Mouse (Mus musculus) limb, embryonic 11.5 days (tissue): ENCODE measurements around the gene Clns1a. TPM values are rescaled to one million over a fixed set of nuclear protein-coding genes. Genes with fewer than 3 reads are reported as not detected.

Source experiments
- ATAC-seq: fragments of 200-750 bp; cut with Nextera tagmentation; 2 replicates; pipeline ENCODE4 v1.8.0; 2017; ENCODE audit warnings: low read depth; ENCODE audit not compliant: insufficient number of reproducible peaks, low FRiP score, low TSS enrichment
- DNase-seq: peaks from one replicate; pipeline ENCODE4 v3.0.0-alpha.2; 2015; ENCODE audit warnings: low spot score
- H3K27ac ChIP-seq: fragments of 300-500 bp; sonication (generic); replicated peaks from 2 replicates; pipeline ENCODE4 v1.5.1; 2014; ENCODE audit warnings: low read depth, mild to moderate bottlenecking, low read length
- H3K27me3 ChIP-seq: fragments of 300-500 bp; sonication (generic); 2 replicates; pipeline ENCODE4 v1.6.1; 2014; ENCODE audit warnings: mild to moderate bottlenecking, low read length, mixed read lengths; ENCODE audit not compliant: control insufficient read depth, insufficient read depth
- H3K36me3 ChIP-seq: fragments of 300-500 bp; sonication (generic); 2 replicates; pipeline ENCODE4 v1.6.1; 2014; ENCODE audit warnings: mild to moderate bottlenecking, low read length, moderate library complexity, mixed read lengths; ENCODE audit not compliant: control insufficient read depth, insufficient read depth
- H3K4me1 ChIP-seq: fragments of 300-500 bp; sonication (generic); 2 replicates; pipeline ENCODE4 v1.6.1; 2014; ENCODE audit warnings: low read length, mixed read lengths; ENCODE audit not compliant: control insufficient read depth, insufficient read depth
- H3K4me2 ChIP-seq: fragments of 300-500 bp; sonication (generic); 2 replicates; pipeline ENCODE4 v1.6.1; 2014; ENCODE audit warnings: low read depth, mild to moderate bottlenecking, moderate library complexity; ENCODE audit not compliant: severe bottlenecking
- H3K4me3 ChIP-seq: fragments of 300-500 bp; sonication (generic); 2 replicates; pipeline ENCODE4 v1.5.1; 2014; ENCODE audit warnings: low read depth, low read length
- H3K9ac ChIP-seq: fragments of 300-500 bp; sonication (generic); 2 replicates; pipeline ENCODE4 v1.6.1; 2014; ENCODE audit warnings: mild to moderate bottlenecking, low read length
- H3K9me3 ChIP-seq: fragments of 300-500 bp; sonication (generic); 2 replicates; pipeline ENCODE4 v1.6.1; 2016; ENCODE audit warnings: low read length; ENCODE audit not compliant: control insufficient read depth
- WGBS: fragments of 180-500 bp; shearing (Covaris S2); extraction: QIAGEN DNeasy Blood & Tissue Kit; methylation state at CpG from one replicate; pipeline ENCODE4 v1.1.7; 2014; 5-methylcytosine and 5-hydroxymethylcytosine counted together
- polyA plus RNA-seq: library from polyadenylated mRNA; unstranded; fragments of >200 nt; fragmentation: Nextera tagmentation; extraction: Ambion mirVana; gene quantifications from 2 replicates; pipeline ENCODE4 v1.2.1, GENCODE M21; 2014

Gene Clns1a
- 282 and 286 TPM in 2 replicates for polyA plus RNA-seq

DNA sequence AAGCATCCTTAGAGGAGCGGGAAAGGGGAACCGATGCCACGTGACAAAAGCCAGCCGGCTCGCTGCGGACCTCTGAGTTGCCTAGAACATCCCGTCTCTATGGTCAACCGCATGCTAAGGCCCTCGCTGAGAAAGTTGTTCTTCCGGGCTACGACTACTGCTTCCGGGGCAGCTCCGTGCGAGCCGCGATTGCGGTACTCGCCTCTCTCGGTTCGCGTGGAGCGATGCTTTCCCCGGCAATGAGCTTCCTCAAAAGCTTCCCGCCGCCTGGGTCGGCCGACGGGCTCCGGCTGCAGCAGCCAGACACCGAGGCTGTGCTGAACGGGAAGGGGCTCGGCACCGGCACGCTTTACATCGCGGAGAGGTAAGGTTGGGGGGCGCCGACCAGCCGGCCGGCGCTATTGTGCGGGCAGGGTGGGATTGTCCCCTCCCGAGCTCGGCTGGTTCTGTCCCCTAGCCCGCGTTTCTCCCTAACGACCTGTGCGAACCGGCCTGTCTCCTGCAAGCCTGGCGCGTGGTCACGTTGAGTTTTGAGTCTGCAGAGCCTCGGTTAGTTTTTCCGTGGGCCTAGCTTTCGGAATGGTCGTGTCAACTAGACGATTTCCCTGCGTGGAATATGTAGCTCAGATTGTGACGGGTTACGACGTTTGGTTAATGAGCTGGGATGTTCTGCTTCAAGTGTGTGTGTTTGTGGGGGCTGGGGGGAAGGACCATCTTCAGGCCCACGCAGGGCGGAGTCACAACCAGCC lies at the start of gene Clns1a:
Clns1a (plus strand) TSS at position 129 of the 749 bp plus-strand sequence.
- ATAC-seq (peak; percentile 96), DNase-seq (peak; percentile 93)
- H3K36me3 ChIP-seq = no peaks in the 10 kb centered on the region; the same call in 1 of the 2 replicates
- peak within 1 kb of the TSS; percentile 67 for H3K4me3 ChIP-seq
- H3K4me2 ChIP-seq = peak within 1 kb of the TSS; percentile 42
- under 1% methylated on average over 63 of the region's 63 CpGs for WGBS
- H3K27ac ChIP-seq = 0 out of 2 replicates have a peak within 1 kb of the TSS, but pooled peaks have one; percentile 9
- peak within 1 kb of the TSS; percentile 68 for H3K9ac ChIP-seq
- H3K4me1 ChIP-seq = peaks cover 4% of the 10 kb centered on the region; the same call in 1 of the 2 replicates
- H3K27me3 ChIP-seq = no peaks in the 10 kb centered on the region
- no peaks in the 10 kb centered on the region for H3K9me3 ChIP-seq

DNA sequence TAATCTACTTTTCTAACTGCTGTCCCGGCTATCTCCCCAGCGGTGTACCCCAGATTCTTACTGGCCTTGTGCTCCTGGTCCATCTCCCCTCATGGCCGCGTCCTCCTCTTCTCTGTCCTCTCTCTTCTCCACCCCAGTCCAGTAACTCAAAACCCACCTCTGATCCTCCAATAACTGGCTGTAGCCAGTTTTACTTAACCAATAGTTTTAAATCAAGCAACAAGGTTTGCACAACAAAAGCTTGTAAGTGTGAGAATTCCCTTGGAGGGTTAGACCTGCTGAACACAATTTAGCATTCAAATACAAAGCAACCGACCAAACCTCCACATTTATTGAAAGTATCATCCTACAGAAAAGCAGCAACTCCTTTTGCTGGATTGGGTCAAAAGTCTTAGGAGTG lies 48.8 kb upstream of the Clns1a start:
- H3K4me2 ChIP-seq = no peak overlapping the region
- 93% methylated on average over 5 of the region's 5 CpGs for WGBS
- no peaks in the 10 kb centered on the region for H3K36me3 ChIP-seq
- H3K4me3 ChIP-seq = no peak overlapping the region
- DNase-seq (no peak), ATAC-seq (no peak)
- no peak overlapping the region for H3K9ac ChIP-seq
- no peaks in the 10 kb centered on the region for H3K9me3 ChIP-seq
- H3K4me1 ChIP-seq = no peaks in the 10 kb centered on the region
- no peak overlapping the region for H3K27ac ChIP-seq
- H3K27me3 ChIP-seq = no peaks in the 10 kb centered on the region

DNA sequence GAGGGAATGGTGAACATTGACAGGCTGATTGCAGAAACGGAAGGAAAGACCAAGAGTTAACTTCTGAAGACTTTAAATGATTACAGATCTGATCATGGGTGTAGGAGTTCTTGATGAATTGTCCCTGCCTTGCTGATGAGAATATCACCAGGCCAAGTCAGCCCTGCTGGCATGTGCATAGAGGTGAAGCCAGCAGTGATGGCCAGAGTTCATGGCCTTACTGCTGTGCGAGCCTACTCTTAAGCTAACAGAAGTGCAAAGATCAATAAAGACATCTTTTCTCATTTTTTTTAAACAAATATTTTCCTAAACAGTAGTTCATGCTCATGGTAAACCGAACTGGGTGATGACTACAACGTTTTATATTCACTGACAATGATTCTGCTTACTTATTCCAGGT lies 45.7 kb upstream of the Clns1a start:
- H3K27ac ChIP-seq = no peak overlapping the region
- WGBS = 95% methylated on average over 4 of the region's 4 CpGs
- no peak for ATAC-seq
- no peak overlapping the region for H3K9ac ChIP-seq
- no peaks in the 10 kb centered on the region for H3K9me3 ChIP-seq
- H3K36me3 ChIP-seq = no peaks in the 10 kb centered on the region; the same call in 1 of the 2 replicates
- no peaks in the 10 kb centered on the region for H3K4me1 ChIP-seq
- DNase-seq = no peak
- H3K27me3 ChIP-seq = no peaks in the 10 kb centered on the region
- H3K4me3 ChIP-seq = no peak overlapping the region
- H3K4me2 ChIP-seq = no peak overlapping the region

DNA sequence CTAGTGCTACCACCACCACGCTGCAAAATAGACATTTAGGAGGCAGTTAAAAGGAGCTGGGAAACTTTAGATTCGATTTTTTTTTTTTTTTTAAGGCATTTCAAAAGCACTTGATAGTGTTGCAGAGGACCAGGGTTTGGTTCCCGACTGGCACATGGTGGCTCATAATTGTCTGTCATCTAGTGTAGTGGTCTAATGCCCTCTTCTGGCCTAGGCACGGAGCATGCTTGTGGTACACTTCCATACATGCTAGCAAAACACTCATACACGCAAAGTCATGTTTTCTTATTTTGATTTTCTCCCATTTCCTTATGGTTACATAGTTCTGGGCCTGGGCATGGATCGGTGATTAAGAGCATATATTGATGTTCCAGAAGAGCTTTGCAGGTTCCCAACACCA lies 40.3 kb upstream of the Clns1a start:
- no peaks in the 10 kb centered on the region for H3K9me3 ChIP-seq
- H3K27me3 ChIP-seq = no peaks in the 10 kb centered on the region
- H3K4me2 ChIP-seq = no peak overlapping the region
- no peak overlapping the region for H3K27ac ChIP-seq
- H3K9ac ChIP-seq = no peak overlapping the region
- peaks cover 3% of the 10 kb centered on the region; the same call in 1 of the 2 replicates for H3K36me3 ChIP-seq
- WGBS = 91% methylated on average over 6 of the region's 6 CpGs
- DNase-seq (no peak), ATAC-seq (no peak)
- no peaks in the 10 kb centered on the region for H3K4me1 ChIP-seq
- H3K4me3 ChIP-seq = no peak overlapping the region

DNA sequence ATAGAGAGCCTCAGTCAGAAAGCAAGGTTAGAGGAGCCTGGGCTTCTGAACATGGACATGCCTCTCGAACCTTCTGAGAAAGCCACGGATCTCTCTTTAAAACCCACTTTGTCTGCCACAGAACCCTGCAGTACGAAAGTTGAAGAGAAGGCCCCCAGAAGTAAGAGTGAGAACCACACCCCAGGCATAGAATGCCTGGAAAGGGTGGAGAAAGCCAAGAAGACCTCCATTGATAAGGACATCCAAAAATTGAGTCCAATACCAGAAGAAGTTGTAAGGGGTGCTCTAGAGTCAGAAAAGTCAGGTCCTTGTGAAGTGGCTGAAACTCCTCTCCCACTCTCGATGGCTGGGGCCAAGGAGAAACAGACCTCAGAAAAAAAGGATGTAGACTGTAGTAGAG lies 34.8 kb upstream of the Clns1a start:
- H3K27me3 ChIP-seq = no peaks in the 10 kb centered on the region
- ATAC-seq (no peak), DNase-seq (no peak)
- H3K4me3 ChIP-seq = no peak overlapping the region
- H3K9me3 ChIP-seq = no peaks in the 10 kb centered on the region
- no peaks in the 10 kb centered on the region for H3K4me1 ChIP-seq
- 97% methylated on average over 4 of the region's 4 CpGs for WGBS
- no peak overlapping the region for H3K9ac ChIP-seq
- peaks cover 10% of the 10 kb centered on the region; the same call in 1 of the 2 replicates for H3K36me3 ChIP-seq
- no peak overlapping the region for H3K27ac ChIP-seq
- H3K4me2 ChIP-seq = no peak overlapping the region

DNA sequence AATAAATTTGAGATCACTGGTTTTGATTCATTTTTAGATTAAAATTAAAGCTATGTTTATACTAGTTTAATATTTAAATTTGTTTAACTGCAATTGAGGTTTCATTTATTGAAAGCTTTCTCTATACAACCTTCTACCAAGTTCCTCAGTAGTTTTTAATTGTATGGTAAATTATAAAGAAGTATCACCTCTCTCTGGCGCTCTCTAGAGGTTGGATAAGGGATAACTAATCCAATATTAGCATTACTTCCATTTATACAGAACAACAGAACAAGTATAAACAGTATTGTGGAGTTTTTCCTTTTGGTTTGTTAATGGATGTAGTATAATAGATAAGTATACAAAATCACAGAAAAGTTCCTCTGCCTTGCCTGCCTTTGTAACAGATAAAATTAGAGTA lies 17.2 kb upstream of the Clns1a start:
- ATAC-seq (no peak), DNase-seq (no peak)
- H3K9ac ChIP-seq = no peak overlapping the region
- no peaks in the 10 kb centered on the region for H3K4me1 ChIP-seq
- H3K4me3 ChIP-seq = no peak overlapping the region
- no peak overlapping the region for H3K27ac ChIP-seq
- WGBS = 36% methylated on average over 1 of the region's 1 CpGs
- H3K36me3 ChIP-seq = peaks cover 20% of the 10 kb centered on the region
- no peaks in the 10 kb centered on the region for H3K27me3 ChIP-seq
- no peak overlapping the region for H3K4me2 ChIP-seq
- H3K9me3 ChIP-seq = no peaks in the 10 kb centered on the region

DNA sequence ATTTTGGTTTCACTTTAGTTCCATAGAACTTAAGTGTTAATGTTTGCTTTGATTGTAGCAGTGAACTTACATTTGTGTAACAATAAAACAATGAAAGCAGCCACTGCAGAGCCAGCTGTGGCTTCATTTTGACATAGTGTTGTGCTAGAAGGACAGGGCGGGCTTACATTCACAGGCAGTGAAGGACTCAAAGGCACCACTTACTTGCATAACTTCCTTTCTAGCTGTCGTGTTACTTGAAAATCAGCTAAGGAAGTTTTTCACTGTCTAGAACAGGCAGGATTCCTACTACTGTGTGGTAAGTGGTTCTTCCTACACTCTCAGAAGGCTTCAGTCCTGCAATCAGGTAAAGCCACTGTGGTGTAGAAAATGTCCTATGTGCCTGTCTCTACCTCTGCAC lies 8.6 kb upstream of the Clns1a start:
- no peaks in the 10 kb centered on the region for H3K4me1 ChIP-seq
- H3K27ac ChIP-seq = no peak overlapping the region
- H3K27me3 ChIP-seq = no peaks in the 10 kb centered on the region
- ATAC-seq = no peak
- H3K36me3 ChIP-seq = peaks cover 10% of the 10 kb centered on the region
- WGBS = 92% methylated on average over 2 of the region's 2 CpGs
- H3K4me3 ChIP-seq = no peak overlapping the region
- H3K9ac ChIP-seq = no peak overlapping the region
- no peak overlapping the region for H3K4me2 ChIP-seq
- H3K9me3 ChIP-seq = no peaks in the 10 kb centered on the region
- DNase-seq = no peak

DNA sequence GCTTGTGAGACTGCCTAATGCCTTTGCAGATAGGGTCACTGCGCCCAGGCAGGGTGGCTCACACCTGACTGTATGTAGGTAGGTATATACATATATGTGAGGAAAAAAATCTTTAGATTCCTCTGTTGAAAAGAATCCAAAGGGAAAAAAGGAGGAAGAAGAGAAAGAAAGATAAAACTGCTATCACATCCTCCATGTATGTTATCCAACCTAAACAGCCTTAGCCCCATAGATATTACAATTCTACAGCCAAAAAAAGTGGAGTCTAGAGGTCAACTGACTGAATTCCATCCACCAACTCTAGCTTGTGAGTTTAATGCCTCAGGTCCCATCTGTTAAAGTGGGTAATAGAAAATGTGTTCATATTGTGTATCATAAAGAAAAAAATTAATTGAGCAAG lies 993 bp upstream of the Clns1a start:
- H3K9me3 ChIP-seq = no peaks in the 10 kb centered on the region
- ATAC-seq (no peak), DNase-seq (no peak)
- no peak overlapping the region for H3K9ac ChIP-seq
- 95% methylated on average over 1 of the region's 1 CpGs for WGBS
- no peaks in the 10 kb centered on the region for H3K27me3 ChIP-seq
- H3K4me1 ChIP-seq = peaks cover 4% of the 10 kb centered on the region; the same call in 1 of the 2 replicates
- no peaks in the 10 kb centered on the region; the same call in 1 of the 2 replicates for H3K36me3 ChIP-seq
- no peak overlapping the region for H3K27ac ChIP-seq
- no peak overlapping the region for H3K4me2 ChIP-seq
- H3K4me3 ChIP-seq = peak overlapping the region; percentile 67; the same call in 1 of the 2 replicates
